Mouse (Mus musculus) CD4-positive helper T cell, adult 2 months (primary cell): Measurements from ENCODE around the gene Gm10803.
"Not testable (repeated sequence)": the region's sequence is repeated elsewhere in the genome, so short reads cannot be mapped to it uniquely, and the experiment has no call there.

Source experiments
- DNase-seq: peaks from one replicate; pipeline ENCODE4 v3.0.0-alpha.2; 2012; ENCODE audit warnings: low read depth, missing footprints, low spot score

Gm10803 gene

DNA sequence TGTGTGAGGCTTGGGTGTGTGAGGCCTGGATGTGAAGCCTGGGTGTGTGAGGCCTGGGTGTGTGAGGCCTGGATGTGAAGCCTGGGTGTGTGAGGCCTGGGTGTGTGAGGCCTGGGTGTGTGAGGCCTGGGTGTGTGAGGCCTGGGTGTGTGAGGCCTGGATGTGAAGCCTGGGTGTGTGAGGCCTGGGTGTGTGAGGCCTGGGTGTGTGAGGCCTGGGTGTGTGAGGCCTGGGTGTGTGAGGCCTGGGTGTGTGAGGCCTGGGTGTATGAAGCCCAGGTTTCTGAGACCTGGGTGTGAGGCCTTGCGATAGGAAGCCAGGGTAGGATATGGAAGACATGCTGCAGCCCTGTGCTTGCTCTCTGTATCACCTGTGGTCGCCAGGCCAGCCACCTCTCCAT is at the start of gene Gm10803:
TSS of gene Gm10803 (plus strand) at position 301 of the 400 bp plus-strand sequence.
- not testable (repeated sequence) for DNase-seq

DNA sequence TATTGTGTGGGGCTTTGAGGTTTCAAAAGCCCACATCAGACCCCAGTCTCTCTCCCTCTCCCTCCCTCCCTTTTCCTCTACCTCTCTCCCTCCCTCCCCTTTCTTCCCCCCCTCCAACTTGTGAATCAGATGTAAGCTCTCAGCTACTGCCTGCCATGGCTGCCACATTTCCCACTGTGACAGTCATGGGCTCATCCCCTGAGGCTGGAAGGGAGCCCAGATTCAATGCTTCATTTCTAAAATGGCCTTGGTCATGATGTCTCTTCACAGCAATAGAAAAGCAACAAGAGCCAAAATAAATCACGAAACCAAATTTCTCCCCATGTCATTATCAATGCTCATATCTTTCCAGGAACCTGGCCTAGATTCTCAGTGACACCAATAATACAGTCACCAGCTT is 49.5 kb upstream of the Gm10803 start:
- DNase-seq, result no peak

DNA sequence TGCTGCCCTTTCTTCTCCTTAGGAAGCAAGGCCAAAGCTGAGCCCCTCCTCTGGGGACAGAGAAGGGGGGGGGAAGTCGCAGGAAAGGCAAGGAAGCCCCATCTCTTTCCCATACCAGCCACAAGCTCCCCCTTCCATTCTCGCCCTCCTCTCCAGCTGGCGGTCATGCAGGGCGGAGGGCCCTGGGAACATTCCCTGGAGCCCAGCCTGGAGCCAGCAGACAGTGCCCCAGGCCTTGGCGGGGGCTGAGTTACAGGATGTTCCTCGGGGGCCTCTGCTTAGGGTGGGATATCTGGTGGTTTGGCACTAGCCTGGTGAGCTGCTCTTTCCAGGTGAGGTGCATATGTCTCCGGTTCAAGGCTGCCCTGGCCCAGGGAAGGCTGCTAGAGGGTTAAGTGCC is 48.2 kb upstream of the Gm10803 start:
- DNase-seq, result no peak

DNA sequence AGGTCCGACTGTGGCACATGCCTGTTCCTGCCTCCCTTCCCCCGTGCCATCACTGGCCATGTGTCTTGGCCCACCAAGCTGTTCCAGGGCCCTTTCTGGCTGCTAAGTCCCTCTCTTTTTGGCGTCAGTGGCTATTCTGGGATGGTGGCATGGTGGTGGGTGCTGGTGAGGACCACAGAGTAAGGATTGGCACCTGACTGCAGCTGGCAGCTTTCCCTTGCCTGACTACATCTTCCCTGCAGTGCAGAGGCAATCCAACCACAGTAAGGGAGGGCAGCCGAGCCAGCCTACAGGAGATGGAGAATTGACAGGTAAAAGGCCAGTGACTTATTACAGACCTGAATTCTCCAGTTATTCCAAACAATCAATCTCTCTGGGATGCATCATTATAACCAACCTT is 45.1 kb upstream of the Gm10803 start:
- DNase-seq, result no peak

DNA sequence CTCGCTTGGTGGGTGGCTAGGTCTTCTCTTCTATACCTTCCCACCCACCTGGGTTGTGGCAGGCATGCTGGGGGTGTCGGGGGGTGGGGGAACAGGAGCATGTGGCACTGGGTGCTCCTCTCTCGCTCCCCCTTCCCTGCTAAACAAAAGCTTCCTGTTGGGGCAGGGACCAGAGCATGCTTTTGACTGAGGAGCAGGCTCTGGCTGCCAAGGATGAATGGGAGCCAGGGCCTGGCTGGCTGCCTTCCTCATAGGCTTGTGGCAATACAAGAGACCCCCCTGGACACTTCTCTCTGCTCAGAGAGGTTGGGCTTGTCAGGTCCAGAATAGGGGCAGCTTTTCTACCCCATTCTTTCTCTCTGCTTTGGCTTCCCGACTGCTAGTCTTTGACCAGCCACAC is 39.3 kb upstream of the Gm10803 start:
- no peak for DNase-seq

DNA sequence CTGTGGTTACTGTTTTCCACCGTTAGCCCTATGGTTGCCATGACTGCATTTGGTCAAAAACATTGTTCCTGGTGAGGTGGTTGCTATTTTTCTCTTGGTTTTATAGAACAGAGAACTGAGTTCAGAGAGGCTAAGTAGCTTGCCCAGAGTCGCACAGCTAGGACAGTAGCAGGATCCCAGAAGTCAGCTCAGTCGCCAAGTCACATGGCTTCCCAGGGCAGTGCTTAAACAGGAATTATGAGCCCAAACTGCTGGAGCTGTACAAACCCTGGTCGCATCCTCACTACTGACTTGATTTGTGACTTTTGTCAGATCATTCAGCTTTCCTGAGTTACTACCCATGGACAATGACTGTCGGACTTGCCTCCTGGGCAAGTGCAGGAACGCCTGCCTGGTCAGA is 38.8 kb upstream of the Gm10803 start:
- no peak for DNase-seq

DNA sequence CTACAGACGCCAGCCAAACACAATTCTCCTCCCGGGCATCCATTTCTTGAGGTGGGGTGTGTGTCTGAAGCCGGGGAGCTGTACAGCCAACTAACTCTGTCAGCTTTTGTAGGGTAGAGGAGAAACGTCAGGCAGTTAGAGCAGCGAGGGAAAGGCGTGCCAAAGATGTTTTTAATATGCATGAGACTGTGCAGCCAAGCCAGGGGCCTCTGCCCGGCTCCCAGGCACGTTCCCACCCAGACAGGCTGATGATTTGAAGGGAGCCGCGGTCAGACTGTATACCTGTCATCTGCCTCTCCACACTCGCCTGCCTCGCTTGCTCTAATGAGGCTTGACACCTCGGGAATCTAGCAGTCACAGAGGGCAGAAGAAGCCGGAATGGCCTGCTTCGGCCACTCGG is 38.4 kb upstream of the Gm10803 start:
- no peak for DNase-seq

DNA sequence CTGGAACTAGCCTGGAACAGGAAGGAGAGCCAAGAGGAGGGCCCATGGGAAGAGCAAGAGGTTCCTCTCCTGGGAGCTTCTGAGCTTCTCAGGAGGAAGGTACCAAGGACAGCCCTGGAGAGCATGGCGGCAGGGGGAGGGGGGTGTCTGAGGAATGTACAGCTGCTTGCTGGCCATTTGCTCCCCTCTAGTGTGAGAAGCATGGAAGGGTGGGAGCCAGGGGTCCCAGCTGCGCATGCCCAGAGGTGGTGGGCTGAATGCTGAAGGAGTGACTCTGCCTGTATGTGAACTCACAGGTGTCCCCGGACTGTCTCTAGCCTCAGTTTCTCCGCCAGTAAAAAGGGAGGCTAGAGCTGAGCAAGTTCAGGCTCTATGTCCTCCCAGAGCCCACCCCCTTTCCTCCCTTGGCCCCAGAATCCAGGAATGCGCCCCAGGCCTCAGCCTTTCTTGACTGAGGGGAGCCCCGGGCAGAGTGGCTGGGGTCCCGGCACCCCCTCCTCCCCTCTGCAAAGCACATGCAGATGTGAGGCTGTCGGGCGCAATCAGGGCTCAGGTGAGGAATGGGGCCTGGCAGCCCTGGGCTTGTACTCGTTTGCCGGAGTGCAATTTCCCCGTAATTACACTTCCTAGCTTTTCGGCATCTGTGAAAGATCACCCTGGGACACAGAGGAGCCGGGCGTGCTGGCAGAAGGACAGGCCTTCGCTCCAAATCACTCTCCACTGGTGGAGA is 35.2 kb upstream of the Gm10803 start:
- no peak for DNase-seq

DNA sequence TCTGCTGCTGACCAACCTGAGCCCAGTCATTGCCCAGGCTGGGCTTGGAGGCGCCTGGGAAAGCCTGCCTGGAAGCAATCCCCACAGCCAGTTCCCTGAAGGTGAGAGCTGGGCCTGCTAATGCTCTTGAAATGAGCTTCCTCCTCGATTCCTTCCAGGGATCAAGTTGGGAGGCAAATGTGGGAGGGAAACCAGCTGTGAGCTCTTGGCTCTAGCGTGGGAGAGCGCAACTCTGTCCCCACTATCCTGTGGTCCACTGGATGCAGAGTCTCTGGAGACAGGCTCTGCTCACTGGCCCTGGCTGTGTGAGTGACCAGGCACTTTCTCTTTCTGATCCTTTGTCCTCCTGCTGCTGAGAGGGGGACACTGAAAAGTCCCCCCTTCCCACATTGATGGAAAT is 30.8 kb upstream of the Gm10803 start:
- DNase-seq, result no peak

DNA sequence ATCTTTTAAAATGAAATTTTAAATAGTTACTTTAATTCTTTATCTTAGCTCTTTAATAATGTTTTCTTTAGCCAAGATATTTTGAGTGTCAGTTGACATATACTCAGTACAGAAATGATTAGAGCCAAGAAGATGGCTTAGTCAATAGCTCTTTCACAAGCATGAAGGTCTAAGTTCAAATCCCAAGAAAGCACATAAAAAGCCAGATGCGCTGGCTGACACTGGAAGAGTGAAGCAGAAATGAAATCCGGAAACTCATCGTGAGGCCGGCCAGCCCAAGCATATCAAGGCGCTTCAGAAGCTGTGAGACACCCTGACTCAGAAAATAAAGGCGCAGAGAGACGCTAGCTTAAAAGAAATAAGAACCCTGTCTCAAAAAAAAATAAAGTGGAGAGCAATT is 26.5 kb upstream of the Gm10803 start:
- no peak for DNase-seq

DNA sequence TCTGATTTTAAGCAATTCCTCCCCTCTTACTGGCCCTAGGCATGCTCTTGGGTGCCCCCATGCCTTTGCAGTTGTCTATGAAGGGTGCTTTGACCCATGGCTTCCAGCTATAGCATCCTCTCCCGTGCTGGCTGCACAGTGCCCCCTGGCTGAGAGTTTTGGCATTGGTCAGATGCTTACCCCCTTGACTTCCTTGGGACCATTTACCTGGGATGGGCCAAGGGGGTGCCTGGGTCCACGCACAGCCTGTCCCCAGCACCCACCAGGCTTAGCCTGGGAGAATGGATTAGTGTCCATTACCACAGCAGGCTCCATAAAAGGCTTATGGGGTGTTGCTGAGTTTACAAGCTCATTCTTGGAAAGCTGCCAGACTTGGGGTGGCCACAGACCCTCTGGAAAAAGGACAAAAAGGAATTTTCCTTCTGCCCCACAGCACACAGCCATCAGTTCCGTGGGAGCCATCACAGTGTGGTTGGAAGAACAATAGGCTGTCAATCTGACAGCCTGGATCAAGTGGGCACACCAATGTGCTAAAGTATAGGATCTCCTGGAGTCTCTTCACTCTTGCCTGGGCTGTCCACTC is 22.9 kb upstream of the Gm10803 start:
- no peak for DNase-seq

DNA sequence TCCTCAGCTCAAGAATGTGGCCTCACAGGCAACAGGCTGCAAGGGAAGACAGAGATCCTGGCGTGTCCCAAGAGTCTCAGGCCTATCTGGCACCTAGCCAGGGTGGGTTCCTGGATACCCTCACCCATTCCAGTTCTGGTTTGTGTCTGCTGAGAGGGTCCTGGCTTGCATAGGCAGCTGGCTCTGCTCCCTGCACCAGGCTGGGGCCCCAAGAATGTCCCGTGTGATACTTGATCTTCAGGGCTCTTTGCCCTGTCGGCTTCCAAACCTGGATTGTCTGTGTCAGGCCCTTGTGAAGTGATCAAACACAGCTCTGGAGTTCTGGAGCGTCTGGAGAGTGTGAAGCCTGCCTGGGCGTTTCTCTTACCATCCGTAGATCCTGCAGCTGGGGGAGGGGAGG is 22.2 kb upstream of the Gm10803 start:
- DNase-seq, result no peak

DNA sequence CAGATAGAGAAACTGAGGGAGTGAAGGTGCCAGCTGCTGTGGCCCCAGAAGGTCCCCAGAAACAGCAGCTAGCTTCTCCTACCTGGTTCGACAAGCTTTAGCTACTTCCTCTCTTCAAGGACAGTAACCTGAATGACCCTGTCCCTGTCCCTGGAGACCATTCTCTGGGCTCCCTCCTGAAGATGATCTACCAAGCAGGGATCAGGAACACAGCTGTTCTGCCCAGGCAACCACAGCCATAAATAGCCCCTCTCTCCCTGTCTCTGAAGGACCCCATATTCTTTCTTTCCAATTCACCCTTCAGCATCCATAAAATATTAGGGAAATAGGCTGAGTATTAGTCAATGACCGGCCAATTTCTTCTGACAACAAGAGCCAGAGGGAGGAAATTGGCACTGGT is 18.6 kb upstream of the Gm10803 start:
- DNase-seq, result no peak

DNA sequence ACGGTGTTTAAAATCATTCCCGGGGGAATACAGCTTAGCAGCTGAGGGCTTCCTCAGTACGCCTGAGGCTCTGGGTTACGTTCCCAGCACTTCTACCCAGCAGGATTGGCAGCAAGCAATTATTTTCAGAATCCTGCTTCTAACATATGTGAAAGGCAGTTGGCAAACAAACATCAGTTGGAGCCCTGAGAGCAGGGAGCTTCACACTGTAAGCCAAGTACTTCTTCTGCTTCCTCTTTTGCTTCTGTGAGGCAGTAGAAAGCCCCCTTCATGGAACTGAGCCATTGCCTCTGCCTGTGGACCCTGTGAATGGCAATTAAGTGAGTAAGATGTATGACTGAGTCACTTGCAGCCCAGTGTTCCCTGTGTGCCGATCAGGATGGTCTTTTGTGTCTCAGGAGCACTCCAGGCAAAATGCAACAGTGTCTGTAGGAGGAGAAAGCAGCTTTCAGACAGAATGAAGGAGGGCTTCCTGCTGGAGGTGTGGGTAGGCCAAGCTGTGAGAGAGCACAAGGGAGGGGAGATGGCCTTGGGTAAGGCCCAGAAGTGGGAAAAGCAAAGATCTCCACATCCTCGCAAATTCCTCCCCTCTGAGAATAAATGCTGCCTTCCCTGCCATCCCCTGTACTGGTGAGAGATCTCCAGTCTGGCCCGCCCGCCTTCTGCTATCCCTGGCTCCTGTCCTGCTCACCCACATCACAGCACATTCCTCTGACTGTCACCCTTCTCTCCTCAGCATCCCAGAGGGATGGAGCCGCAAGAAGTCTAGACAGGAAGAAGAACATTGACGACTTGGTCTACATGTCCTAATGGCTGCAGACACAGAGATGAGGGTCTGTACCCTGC is 7.5 kb upstream of the Gm10803 start:
- DNase-seq, result no peak

DNA sequence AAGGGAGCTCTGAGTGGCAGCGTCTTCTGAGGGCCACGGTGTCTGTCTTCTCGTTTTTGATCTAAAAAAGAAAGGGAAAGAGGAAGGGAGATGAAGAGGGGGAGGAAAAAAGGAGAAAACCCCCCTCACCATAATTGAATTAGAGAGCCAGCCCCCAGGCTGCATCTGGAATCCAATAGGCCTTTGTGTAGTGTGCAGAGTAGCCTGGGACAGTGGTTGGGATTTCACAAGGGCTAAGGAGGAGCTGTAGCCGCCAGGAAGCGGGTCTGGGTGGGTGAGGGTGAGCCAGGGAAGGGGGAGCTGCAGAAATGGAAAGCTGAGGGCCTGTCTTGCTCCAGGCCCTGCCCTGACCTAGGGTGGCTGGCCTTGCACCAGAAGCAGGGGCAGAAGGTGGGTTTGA is 6.5 kb upstream of the Gm10803 start:
- no peak for DNase-seq

DNA sequence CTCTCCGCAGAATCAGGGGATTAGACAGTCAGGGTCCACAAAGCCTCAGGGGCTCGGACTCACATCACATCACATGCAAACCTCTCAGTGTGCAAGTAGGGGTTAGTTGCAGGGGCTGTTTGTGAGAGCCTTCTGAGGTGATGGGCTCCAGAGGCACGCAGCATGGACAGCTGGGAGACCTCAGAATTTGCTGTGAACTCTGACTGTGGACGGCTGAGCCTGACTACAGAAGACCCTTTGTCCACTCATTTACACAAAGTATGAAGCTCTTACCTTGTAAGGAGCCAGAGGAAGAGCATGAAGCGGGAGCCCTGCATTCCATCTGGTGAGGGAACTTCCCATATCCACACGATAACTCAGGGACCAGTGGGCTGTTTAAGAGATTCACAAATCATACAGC is 5.3 kb downstream of the Gm10803 start:
- DNase-seq, result no peak

DNA sequence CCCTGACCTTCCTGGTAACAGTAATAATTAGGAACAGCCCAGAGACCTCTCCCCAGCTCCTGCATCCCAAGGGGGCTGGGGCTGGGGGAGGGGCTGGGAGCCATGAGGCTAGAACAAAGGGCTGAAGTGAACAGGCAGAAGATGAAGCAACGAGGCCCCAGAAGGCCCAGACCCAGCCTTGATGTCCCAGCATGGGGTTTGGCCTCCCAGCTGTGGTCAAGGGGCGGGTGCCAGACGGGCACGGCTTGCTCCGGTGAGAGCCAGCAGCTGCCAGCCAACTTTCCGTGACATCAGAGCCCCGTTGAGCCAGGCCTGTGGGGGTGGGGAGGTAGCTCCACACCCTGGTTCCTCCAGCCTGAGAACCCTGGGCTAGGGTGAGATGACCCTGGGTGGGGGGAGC is 7.3 kb downstream of the Gm10803 start:
- no peak for DNase-seq

DNA sequence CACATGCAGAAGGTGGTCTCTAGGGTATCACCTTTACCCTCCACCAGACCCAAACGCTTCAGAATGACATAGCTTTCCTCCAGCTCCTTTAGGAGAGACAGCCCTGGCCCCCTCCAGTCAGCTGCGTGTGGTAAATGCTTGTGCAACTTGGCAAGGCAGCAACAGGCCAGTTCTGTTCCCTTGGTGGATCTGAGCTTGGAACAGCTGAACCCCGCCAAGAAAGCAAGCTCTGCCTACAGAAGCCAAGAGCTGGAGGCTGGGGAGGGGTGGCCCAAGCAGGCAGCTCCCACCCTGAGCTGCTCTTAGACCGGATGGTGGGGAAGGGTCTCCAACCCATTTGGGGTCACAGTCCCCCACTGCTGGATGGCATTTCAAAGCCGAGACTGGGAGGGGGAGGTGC is 12.2 kb downstream of the Gm10803 start:
- DNase-seq, result no peak

DNA sequence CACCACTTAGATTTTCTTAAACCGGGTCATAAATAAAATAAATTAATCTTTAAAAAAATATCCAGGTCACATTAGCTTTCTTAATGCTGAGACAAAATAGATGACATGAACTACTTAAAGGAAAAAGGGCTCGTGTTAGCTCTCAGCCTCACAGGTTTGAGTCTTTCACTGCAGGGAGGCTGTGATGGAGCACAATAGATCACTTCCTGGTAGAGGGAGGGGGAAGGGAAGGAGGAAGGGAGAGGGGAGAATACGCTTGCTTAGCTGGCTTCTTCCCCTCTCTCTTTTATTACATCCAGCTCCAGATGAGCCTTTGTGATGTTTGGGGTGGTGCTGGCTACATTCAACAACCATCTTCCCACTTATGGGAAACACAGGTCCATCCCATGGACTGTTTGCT is 20.9 kb downstream of the Gm10803 start:
- DNase-seq, result no peak

DNA sequence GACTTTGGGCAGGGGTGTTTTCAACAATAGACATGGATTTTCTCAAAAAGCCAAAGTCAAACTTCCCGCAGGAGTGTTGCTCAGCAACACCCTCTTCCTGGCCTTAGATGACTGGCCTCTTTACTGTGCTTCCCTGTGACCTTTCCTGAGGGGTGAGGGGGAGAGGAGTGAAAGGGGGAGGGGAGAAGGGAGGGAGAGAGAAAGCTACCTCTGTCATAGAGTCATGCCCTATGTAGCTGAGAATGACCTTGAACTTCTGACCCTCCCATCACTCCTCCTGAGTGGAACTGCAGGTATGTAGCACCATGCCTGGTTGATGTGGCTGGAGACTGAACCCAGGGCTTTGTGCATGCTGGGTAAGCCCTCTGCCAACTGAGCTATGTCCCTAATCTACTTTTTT is 25.5 kb downstream of the Gm10803 start:
- DNase-seq, result no peak

DNA sequence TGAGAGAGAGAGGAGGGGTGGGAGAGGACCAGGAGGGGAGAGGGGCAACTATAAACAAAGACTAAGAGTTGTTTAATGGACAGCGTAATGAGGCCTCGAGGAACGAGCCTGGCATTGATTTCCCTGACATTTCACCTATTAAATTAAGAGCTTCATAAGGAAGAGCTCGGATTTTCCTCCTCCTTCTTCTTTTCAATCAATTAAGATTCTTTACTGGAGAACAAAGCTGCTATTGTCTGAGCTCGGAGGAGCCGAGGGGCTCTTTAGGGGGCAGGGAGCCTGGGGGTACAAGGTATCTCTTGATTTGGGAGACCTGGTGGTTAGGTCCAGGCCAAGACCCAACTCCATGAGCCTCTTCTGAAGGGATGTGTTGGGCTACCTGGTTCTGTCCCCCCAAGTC is 27.1 kb downstream of the Gm10803 start:
- no peak for DNase-seq

DNA sequence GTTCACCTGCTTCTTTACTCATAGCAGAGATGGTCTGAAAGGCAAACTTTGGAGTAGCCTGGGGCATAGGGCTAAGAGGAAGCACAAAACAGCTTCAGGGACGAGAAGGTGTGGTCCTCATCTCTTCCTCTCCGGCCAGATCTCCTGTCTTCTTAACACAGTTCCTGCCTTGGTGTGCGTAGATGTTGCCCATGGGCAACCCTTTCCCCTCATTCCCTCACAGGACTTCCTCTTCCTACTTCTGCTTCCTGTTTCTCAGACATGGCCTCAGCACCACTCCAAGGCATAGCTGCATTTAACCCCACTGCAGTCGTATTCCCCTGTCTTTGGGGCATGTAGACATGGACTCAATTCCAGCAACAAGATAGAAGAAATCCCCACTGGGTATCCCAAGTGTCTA is 29.5 kb downstream of the Gm10803 start:
- no peak for DNase-seq

DNA sequence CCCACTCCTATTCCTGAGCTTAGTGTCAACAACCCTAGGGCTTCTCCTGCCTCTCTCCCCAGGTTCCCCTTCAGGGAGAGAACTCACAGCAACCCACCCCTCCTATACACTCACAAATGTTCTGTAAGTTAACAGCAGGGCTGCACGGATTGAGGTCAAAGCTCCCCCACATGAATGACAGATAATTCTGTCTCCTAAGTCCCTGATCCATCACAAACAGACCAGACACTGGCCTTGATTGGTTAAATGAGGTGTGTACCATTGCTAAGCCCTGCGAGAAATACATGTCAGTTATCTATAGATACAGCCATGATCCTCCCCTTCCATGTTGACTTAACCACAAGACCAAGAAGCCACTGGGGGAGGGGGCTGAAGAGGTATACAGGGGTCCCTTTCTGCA is 31.3 kb downstream of the Gm10803 start:
- no peak for DNase-seq
